Mouse (Mus musculus) embryo, embryonic 11 days (tissue): Measurements from ENCODE around the gene Gm21887.
A peak's percentile ranks its signal among the peaks of the same experiment; 100 is the strongest.
"Not testable (repeated sequence)": the region's sequence is repeated elsewhere in the genome, so short reads cannot be mapped to it uniquely, and the experiment has no call there.

ENCODE experiments used
- DNase-seq: peaks from one replicate; pipeline ENCODE4 v3.0.0-alpha.2; 2015

The Gm21887 gene

DNA sequence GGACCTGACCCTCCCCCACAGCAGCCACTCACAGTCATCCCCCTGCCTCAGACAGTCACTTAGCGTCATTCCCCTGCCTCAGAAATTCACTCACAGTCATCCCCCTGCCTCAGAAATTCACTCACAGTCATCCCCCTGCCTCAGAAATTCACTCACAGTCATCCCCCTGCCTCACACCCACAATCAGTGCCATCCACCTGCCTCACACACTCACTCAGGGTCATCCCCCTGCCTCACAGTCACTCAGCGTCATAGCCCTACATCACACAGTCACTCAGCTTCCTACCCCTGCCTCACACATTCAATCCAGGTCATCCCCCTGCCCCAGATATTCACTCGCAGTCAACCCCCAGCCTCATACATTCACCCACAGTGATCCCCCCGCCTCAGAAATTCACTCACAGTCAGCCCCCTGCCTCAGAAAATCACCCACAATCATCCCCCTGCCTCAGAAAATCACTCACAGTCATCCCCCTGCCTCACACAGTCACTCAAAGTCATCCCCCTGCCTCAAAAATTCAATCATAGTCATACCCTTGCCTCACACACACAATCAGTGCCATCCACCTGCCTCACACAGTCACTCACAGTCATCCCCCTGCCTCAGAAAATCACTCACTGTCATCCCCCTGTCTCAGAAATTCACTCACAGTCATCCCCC is 10.8 kb upstream of the Gm21887 start:
- DNase-seq, result peak; percentile 4

DNA sequence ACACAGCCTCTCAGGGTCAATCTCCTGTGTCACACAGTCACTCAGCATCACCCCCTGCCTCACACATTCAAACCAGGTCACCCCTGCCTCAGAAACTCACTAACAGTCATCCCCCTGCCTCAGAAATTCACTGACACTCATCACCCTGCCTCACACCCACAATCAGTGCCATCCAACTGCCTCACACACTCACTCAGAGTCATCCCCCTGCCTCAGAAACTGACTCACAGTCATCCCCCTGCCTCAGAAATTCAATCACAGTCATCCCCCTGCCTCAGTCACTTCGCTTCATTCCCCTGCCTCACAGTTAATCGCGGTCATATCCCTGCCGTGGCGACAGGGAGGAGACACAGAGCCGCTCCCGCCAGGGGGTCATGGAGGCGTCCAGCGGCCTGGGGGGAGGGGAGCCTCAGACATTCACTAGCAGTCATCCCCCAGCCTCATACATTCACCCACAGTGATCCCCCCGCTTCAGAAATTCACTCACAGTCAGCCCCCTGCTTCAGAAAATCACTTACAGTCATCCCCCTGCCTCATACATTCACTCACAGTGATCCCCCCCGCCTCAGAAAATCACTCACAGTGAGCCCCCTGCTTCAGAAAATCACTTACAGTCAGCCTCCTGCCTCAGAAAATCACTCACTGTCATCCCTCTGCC is 10.1 kb upstream of the Gm21887 start:
- DNase-seq, result peak; percentile 57

DNA sequence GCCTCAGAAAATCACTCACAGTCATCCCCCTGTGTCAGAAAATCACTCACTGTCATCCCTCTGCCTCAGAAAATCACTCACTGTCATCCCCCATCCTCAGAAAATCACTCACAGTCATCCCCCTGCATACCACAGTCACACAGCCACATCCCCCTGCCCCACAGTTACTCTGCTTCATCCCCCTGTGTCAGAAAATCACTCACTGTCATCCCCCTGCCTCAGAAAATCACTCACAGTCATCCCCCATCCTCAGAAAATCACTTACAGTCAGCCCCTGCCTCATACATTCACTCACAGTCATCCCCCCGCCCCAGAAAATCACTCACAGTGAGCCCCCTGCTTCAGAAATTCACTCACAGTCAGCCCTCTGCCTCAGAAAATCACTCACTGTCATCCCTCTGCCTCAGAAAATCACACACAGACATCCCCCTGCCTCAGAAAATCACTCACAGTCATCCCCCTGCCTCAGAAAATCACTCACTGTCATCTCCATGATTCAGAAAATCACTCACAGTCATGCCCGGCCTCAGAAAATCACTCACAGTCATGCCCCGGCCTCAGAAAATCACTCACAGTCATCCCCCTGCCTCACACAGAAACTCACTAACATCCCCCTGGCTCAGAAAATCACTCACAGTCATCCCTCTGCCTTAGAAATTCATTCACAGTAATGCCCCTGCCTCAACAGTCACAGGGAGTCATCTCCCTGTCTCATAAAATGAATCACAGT is 9.4 kb upstream of the Gm21887 start:
- not testable (repeated sequence) for DNase-seq

DNA sequence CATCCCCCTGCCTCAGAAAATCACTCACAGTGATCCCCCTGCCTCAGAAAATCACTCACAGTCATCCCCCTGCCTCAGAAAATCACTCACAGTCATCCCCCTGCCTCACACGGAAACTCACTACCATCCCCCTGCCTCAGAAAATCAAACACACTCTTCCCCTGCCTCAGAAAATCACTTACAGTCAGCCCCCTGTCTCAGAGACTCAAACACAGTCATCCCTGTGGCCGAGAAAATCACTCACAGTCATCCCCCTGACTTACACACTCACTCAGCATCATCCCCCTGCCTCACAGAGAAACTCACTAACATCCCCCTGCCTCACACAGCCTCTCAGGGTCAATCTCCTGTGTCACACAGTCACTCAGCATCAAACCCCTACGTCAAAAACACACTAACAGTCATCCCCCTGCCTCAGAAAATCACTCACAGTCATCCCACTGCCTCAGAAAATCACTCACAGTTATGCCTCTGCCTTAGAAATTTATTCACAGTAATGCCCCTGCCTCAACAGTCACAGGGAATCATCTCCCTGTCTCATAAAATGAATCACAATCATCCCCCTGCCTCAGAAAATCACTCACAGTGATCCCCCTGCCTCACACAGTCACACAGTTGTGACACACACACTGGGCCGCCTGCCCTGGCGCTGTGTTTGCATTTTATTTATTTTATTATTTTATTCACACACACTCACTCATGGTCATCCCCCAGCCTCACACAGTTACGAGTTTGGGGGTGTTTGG is 8.6 kb upstream of the Gm21887 start:
- peak; percentile 1 for DNase-seq

DNA sequence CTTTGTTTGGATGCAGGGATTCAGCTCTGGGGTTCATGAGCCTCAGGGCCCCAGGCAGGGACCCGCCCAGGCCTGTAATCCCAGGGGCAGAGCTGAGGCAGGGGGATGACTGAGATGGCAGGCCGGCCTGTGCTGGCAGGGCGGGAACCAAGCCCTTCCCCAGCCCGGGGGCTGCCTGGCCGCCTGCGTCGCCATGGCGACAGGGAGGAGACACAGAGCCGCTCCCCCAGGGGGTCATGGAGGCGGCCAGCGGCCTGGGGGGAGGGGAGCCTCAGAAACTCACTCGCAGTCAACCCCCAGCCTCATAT is 8.1 kb upstream of the Gm21887 start:
- not testable (repeated sequence) for DNase-seq

DNA sequence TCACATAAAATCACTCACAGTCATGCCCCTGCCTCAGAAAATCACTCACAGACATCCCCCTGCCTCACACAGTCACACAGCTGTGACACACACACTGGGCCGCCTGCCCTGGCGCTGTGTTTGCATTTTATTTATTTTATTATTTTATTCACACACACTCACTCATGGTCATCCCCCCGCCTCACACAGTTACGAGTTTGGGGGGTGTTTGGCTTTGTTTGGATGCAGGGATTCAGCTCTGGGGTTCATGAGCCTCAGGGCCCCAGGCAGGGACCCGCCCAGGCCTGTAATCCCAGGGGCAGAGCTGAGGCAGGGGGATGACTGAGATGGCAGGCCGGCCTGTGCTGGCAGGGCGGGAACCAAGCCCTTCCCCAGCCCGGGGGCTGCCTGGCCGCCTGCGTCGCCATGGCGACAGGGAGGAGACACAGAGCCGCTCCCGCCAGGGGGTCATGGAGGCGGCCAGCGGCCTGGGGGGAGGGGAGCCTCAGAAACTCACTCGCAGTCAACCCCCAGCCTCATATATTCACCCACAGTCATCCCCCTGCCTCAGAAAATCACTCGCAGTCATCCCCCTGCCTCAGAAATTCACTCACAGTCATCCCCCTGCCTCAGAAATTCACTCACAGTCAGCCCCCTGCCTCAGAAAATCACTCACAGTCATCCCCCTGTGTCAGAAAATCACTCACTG is 6.8 kb upstream of the Gm21887 start:
- not testable (repeated sequence) for DNase-seq

DNA sequence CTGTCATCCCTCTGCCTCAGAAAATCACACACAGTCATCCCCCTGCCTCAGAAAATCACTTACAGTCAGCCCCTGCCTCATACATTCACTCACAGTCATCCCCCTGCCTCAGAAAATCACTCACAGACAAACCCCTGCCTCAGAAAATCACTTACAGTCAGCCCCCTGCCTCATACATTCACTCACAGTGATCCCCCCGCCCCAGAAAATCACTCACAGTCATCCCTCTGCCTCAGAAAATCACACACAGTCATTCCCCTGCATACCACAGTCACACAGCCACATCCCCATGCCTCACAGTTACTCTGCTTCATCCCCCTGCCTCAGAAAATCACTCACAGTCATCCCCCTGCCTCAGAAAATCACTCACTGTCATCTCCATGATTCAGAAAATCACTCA is 5.9 kb upstream of the Gm21887 start:
- DNase-seq, result not testable (repeated sequence)

DNA sequence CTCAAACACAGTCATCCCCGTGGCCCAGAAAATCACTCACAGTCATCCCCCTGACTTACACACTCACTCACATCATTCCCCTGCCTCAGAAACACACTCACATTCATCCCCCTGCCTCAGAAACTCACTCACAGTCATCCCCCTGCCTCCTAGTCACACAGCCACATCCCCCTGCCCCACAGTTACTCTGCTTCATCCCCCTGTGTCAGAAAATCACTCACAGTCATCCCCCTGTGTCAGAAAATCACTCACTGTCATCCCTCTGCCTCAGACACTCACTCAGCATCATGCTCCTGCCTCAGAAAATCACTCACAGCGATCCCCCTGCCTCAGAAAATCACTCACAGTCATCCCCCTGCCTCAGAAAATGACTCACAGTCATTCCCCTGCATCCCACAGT is 5.2 kb upstream of the Gm21887 start:
- peak; percentile 14 for DNase-seq

- DNase-seq, result peak; percentile 2
Observed at GRCm38 (mm10) chrX:170004793-170005192, 4.7 kb upstream of the Gm21887 start.

DNA sequence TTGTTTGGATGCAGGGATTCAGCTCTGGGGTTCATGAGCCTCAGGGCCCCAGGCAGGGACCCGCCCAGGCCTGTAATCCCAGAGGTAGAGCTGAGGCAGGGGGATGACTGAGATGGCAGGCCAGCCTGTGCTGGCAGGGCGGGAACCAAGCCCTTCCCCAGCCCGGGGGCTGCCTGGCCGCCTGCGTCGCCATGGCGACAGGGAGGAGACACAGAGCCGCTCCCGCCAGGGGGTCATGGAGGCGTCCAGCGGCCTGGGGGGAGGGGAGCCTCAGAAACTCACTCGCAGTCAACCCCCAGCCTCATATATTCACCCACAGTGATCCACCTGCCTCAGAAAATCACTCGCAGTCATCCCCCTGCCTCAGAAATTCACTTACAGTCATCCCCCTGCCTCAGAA is 4.3 kb upstream of the Gm21887 start:
- DNase-seq, result peak; percentile 15

DNA sequence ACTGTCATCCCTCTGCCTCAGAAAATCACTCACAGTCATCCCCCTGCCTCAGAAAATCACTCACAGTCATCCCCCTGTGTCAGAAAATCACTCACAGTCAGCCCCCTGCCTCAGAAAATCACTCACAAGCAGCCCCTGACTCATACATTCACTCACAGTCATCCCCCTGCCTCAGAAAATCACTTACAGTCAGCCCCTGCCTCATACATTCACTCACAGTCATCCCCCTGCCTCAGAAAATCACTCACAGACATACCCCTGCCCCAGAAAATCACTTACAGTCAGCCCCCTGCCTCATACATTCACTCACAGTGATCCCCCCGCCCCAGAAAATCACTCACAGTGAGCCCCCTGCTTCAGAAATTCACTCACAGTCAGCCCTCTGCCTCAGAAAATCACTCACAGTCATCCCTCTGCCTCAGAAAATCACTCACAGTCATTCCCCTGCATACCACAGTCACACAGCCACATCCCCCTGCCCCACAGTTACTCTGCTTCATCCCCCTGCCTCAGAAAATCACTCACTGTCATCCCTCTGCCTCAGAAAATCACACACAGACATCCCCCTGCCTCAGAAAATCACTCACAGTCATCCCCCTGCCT is 3.7 kb upstream of the Gm21887 start:
- not testable (repeated sequence) for DNase-seq

DNA sequence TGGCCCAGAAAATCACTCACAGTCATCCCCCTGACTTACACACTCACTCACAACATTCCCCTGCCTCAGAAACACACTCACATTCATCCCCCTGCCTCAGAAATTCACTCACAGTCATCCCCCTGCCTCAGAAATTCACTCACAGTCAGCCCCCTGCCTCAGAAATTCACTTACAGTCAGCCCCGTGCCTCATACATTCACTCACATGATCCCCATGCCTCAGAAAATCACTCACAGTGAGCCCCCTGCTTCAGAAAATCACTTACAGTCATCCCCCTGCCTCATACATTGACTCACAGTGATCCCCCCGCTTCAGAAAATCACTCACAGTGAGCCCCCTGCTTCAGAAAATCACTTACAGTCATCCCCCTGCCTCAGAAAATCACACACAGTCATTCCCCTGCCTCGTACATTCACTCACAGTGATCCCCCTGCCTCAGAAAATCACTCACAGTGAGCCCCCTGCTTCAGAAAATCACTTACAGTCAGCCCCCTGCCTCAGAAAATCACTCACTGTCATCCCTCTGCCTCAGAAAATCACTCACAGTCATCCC is 2.7 kb upstream of the Gm21887 start:
- peak; percentile 28 for DNase-seq

DNA sequence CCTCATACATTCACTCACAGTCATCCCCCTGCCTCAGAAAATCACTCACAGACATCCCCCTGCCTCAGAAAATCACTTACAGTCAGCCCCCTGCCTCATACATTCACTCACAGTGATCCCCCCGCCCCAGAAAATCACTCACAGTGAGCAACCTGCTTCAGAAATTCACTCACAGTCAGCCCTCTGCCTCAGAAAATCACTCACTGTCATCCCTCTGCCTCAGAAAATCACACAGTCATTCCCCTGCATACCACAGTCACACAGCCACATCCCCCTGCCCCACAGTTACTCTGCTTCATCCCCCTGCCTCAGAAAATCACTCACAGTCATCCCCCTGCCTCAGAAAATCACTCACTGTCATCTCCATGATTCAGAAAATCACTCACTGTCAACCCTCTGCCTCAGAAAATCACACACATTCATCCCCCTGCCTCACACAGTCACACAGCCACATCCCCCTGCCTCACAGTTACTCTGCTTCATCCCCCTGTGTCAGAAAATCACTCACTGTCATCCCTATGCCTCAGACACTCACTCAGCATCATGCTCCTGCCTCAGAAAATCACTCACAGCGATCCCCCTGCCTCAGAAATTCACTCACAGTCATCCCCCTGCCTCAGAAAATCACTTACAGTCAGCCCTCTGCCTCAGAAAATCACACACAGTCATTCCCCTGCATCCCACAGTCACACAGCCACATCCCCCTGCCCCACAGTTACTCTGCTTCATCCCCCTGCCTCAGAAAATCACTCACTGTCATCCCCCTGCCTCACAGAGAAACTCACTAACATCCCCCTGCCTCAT is 1.9 kb upstream of the Gm21887 start:
- peak; percentile 16 for DNase-seq

DNA sequence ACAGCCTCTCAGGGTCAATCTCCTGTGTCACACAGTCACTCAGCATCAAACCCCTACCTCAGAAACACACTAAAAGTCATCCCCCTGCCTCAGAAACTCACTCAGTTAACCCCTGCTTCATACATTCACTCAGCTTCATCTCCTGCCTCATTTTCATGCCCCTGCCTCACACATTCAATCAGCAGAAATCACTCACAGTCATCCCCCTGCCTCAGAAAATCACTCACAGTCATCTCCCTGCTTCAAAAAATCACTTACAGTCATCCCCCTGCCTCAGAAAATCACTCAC is 1.3 kb upstream of the Gm21887 start:
- DNase-seq, result peak; percentile 9

DNA sequence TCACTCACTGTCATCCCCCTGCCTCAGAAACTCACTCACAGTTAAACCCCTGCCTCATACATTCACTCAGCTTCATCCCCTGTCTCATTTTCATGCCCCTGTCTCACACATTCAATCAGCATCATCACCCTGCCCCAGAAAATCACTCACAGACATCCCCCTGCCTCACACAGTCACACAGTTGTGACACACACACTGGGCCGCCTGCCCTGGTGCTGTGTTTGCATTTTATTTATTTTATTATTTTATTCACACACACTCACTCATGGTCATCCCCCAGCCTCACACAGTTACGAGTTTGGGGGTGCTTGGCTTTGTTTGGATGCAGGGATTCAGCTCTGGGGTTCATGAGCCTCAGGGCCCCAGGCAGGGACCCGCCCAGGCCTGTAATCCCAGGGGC is 875 bp upstream of the Gm21887 start:
- DNase-seq, result peak; percentile 19

- peak; percentile 100 for DNase-seq
Observed at GRCm38 (mm10) chrX:170009801-170010221, 352 bp downstream of the Gm21887 start.

DNA sequence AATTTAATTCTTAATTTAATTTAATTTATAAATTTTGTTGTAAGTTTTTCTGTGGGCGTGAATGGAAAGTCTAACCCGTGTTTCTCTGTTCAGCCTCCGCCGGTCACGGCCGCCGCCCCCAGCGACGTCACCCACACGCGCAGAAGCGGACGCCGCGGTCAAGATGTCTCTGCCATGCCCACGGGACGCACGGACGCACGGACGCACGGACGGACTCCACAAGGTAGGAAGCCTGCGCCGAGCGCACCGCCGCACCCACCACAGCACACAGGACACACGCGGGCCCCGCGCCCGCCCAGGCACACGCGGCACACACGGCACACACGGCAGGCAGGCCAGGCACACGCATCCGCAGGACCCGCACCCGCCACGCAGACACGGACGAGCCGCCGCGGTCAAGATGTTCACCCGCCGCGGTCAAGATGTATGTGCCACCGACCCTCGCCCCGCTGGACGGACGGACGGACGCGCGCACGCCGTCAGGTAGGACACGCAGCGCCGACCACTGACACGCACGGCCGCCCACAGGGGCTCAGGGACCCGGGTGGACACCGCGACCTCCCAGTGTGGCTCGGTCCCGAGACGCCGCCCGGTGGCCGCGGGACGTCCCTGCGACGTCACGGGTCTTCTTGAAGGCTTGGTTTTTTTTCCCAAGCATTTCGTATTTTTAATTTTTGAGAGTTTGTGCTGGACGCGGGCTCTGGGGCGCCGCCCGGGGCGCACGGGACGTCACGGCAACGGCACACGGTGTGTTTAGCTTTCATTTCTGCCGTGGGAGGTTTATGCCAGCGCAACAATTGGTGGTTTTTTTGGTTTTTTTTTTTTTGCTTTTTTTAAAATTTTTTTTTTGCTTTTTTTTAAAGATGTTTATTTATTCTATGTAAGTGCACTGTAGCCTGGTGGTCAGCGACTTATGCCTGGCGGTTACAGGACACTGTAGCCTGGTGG is 1.4 kb downstream of the Gm21887 start:
- peak; percentile 70 for DNase-seq

DNA sequence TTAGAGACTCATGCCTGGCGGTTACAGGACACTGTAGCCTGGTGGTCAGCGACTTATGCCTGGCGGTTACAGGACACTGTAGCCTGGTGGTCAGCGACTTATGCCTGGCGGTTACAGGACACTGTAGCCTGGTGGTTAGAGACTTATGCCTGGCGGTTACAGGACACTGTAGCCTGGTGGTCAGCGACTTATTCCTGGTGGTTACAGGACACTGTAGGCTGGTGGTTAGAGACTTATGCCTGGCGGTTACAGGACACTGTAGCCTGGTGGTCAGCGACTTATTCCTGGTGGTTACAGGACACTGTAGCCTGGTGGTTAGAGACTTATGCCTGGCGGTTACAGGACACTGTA is 2.0 kb downstream of the Gm21887 start:
- not testable (repeated sequence) for DNase-seq

DNA sequence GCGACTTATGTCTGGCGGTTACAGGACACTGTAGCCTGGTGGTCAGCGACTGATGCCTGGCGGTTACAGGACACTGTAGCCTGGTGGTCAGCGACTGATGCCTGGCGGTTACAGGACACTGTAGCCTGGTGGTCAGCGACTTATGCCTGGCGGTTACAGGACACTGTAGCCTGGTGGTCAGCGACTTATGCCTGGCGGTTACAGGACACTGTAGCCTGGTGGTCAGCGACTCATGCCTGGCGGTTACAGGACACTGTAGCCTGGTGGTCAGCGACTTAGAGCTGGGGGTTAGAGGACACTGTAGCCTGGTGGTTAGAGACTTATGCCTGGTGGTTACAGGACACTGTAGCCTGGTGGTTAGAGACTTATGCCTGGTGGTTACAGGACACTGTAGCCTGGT is 4.0 kb downstream of the Gm21887 start:
- not testable (repeated sequence) for DNase-seq

GRCm38 (mm10) chrX:170014038-170014437 is 4.6 kb downstream of the Gm21887 start:
- DNase-seq, result not testable (repeated sequence)
